8 mouse cellular contexts compared by ENCODE assay signal in genomic region chr3:88621537-88622112, GRCm38 (mm10). TPM values are rescaled to one million over a fixed set of nuclear protein-coding genes. Genes with fewer than 3 reads are reported as not detected.
DNase-seq lines count a peak whose midpoint lies in the region; ATAC-seq and TF ChIP-seq lines count a peak whose summit lies in the region.

No protein-coding gene starts in this region.

- H3K9me3 ChIP-seq in lung, embryonic 14.5 days (ENCODE audit: low read depth, low read length) = no peaks in the 10 kb centered on the region

- intact Hi-C loops in heart, adult 2 months (cut with DNase I) = loop anchor here (2.0 kb wide), 1 partner anchor 15 kb away; no protein-coding TSS in a partner anchor

- peak overlapping the region; percentile 97 for H3K9ac ChIP-seq in heart, adult 2 months (ENCODE audit: low read depth, low read length)
- peak overlapping the region; percentile 98 for H3K9ac ChIP-seq in lung, embryonic 14.5 days

- H3K4me3 ChIP-seq in cortical plate, adult 2 months (ENCODE audit: insufficient read depth, low read length) = peak overlapping the region; percentile 74
- peak overlapping the region; percentile 92 for H3K4me3 ChIP-seq in heart, adult 2 months
- peak overlapping the region; percentile 91 for H3K4me3 ChIP-seq in lung, embryonic 14.5 days (ENCODE audit: low read depth, low read length)

- H3K36me3 ChIP-seq in heart, adult 2 months (ENCODE audit: control insufficient read depth, insufficient read depth, low read length) = peaks cover 11% of the 10 kb centered on the region
- peaks cover 24% of the 10 kb centered on the region for H3K36me3 ChIP-seq in lung, embryonic 14.5 days (ENCODE audit: insufficient read depth)
- H3K36me3 ChIP-seq in splenic B cell, adult 2 months (ENCODE audit: control insufficient read depth, insufficient read depth, low read length, poor library complexity, severe bottlenecking) = peaks cover 3% of the 10 kb centered on the region

- peak; percentile 39 for ATAC-seq in lung, embryonic 14.5 days (ENCODE audit: insufficient read depth)

- peak overlapping the region; percentile 86 for H3K4me2 ChIP-seq in lung, embryonic 14.5 days

- WGBS in heart, adult 2 months = under 1% methylated on average over 36 of the region's 36 CpGs
- WGBS in lung, embryonic 14.5 days = 1% methylated on average over 36 of the region's 36 CpGs

- H3K27ac ChIP-seq in cortical plate, adult 2 months (ENCODE audit: insufficient read depth, low read length) = peak overlapping the region; percentile 95
- H3K27ac ChIP-seq in heart, adult 2 months = peak overlapping the region; percentile 97
- peak overlapping the region; percentile 99 for H3K27ac ChIP-seq in lung, embryonic 14.5 days (ENCODE audit: low read depth)

- DNase-seq in right cerebral cortex, postnatal 10 days (ENCODE audit: low spot score in 2 of 2) = peak; percentile 47 to 64
- no peak for DNase-seq in right cerebral cortex, adult 2 months (ENCODE audit: low spot score in 2 of 2)
- DNase-seq in heart, adult 2 months = peak; percentile 78 to 84
- DNase-seq in kidney, adult 18-20 months = peak; percentile 71
- peak; percentile 85 for DNase-seq in lung, embryonic 14.5 days
- DNase-seq in splenic B cell, adult 2 months (ENCODE audit: low read depth, low spot score) = peak; percentile 24
- DNase-seq in frontal cortex, postnatal 25 days (ENCODE audit: low spot score in 2 of 2) = no peak

- TF ChIP-seq POLR2A in cortical plate, adult 2 months (IDR thresholded peaks at IDR 0.05; ENCODE audit: extremely low read depth, insufficient read depth, low read length) = no peak
- TF ChIP-seq POLR2A in heart, adult 2 months (IDR thresholded peaks at IDR 0.05; ENCODE audit: insufficient read depth, low read depth, low read length) = peak; percentile 68

- no peak; the same call in 1 of the 2 replicates for TF ChIP-seq EP300 in heart, adult 2 months (IDR thresholded peaks at IDR 0.05; ENCODE audit: insufficient read depth, low read depth, low read length)

- TF ChIP-seq CTCF in cortical plate, adult 2 months (IDR thresholded peaks at IDR 0.05; ENCODE audit: extremely low read depth, insufficient read depth, low read length) = no peak
- 0 out of 2 replicates have a peak, but pooled peaks have one; percentile 2 for TF ChIP-seq CTCF in heart, adult 2 months (IDR thresholded peaks at IDR 0.05)
- TF ChIP-seq CTCF in lung, embryonic 14.5 days (IDR thresholded peaks at IDR 0.05; ENCODE audit: low read depth) = no peak

- peaks cover 5% of the 10 kb centered on the region for H3K79me2 ChIP-seq in heart, adult 2 months (replicated peaks; ENCODE audit: control insufficient read depth, insufficient read depth, low read length)

- peaks cover 19% of the 10 kb centered on the region for H3K4me1 ChIP-seq in cortical plate, adult 2 months (ENCODE audit: control insufficient read depth, insufficient read depth, low read length)
- H3K4me1 ChIP-seq in heart, adult 2 months (ENCODE audit: control insufficient read depth, insufficient read depth, low read length) = peaks cover 37% of the 10 kb centered on the region
- H3K4me1 ChIP-seq in lung, embryonic 14.5 days (ENCODE audit: insufficient read depth) = peaks cover 24% of the 10 kb centered on the region

- no peaks in the 10 kb centered on the region for H3K27me3 ChIP-seq in heart, adult 2 months (ENCODE audit: control insufficient read depth, insufficient read depth, low read length)
- no peaks in the 10 kb centered on the region for H3K27me3 ChIP-seq in lung, embryonic 14.5 days (ENCODE audit: insufficient read depth, low read length)
- no peaks in the 10 kb centered on the region for H3K27me3 ChIP-seq in splenic B cell, adult 2 months (ENCODE audit: control insufficient read depth, insufficient read depth, low read length, poor library complexity, severe bottlenecking)

RNA-seq across cellular contexts. Expression of gene Arhgef2, which starts 15.9 kb away (rescaled TPM):
- 220 and 224 TPM in 2 replicates for polyA plus RNA-seq in cortical plate, adult 2 months (2012; rRNA removed)
- total RNA-seq in heart, adult 2 months (2021) = 10 to 100 TPM; 37.3 to 37.5 TPM
- 51.0 and 53.4 TPM in 2 replicates for polyA plus RNA-seq in heart, adult 2 months (2012; rRNA removed)
- polyA plus RNA-seq in lung, embryonic 14.5 days (2014; fragmentation: Nextera tagmentation; extraction: Ambion mirVana) = 115 and 127 TPM in 2 replicates

RNA-seq across cellular contexts. Expression of gene Rxfp4, which starts 31.3 kb away (rescaled TPM):
- polyA plus RNA-seq in cortical plate, adult 2 months (2012; rRNA removed) = not detected in 2 replicates
- not detected for total RNA-seq in heart, adult 2 months (2021)
- 0.41 TPM in 1 of 2 replicates, not detected in the other for polyA plus RNA-seq in heart, adult 2 months (2012; rRNA removed)
- polyA plus RNA-seq in lung, embryonic 14.5 days (2014; fragmentation: Nextera tagmentation; extraction: Ambion mirVana) = not detected in 2 replicates

RNA-seq across cellular contexts. Expression of gene Ssr2, which starts 45.9 kb away (rescaled TPM):
- 120 and 126 TPM in 2 replicates for polyA plus RNA-seq in cortical plate, adult 2 months (2012; rRNA removed)
- 10 to 100 TPM; 65.3 to 67.6 TPM for total RNA-seq in heart, adult 2 months (2021)
- 80.0 and 115 TPM in 2 replicates for polyA plus RNA-seq in heart, adult 2 months (2012; rRNA removed)
- 278 and 285 TPM in 2 replicates for polyA plus RNA-seq in lung, embryonic 14.5 days (2014; fragmentation: Nextera tagmentation; extraction: Ambion mirVana)

Comparison
In these comparisons a context has a peak if more than half of its experiments do, and no peak if none do; other contexts are left out.
1. DNase-seq: peak in right cerebral cortex, postnatal 10 days (2 of 2), heart, adult 2 months (2 of 2), kidney, adult 18-20 months (single experiment), lung, embryonic 14.5 days (single experiment) and splenic B cell, adult 2 months (single experiment); none in right cerebral cortex, adult 2 months (0 of 2) and frontal cortex, postnatal 25 days (0 of 2).
2. Peak in every context shown above with its lines, with median percentiles within 50 percentile points of each other: H3K27ac ChIP-seq and H3K4me3 ChIP-seq.